Mouse (Mus musculus) lung, postnatal 4 days (tissue): ENCODE results near the gene Sult2b1.

ENCODE experiments used
- DNase-seq, 2 experiments: peaks; one replicate each; pipeline ENCODE4 v3.0.0; 2021

Gene Sult2b1

GRCm38 (mm10) chr7:45784524-45785372, at the start of gene Sult2b1:
TSS of gene Sult2b1 (minus strand) at chr7:45784669.
- DNase-seq, result no peak

GRCm38 (mm10) chr7:45833924-45834323, 49.5 kb upstream of the Sult2b1 start:
- no peak for DNase-seq

GRCm38 (mm10) chr7:45833148-45833790, 48.8 kb upstream of the Sult2b1 start:
- peak; percentile 16 to 52 for DNase-seq

- DNase-seq, result no peak
Measured at GRCm38 (mm10) chr7:45832428-45832827, 48.0 kb upstream of the Sult2b1 start.

- DNase-seq, result no peak
Measured at GRCm38 (mm10) chr7:45831128-45831525, 46.7 kb upstream of the Sult2b1 start.

GRCm38 (mm10) chr7:45830427-45831127, 46.1 kb upstream of the Sult2b1 start, which contains the start of gene Grwd1:
TSS of gene Grwd1 (minus strand) at chr7:45830944.
- DNase-seq, result peak; percentile 86 to 87

GRCm38 (mm10) chr7:45826631-45827030, 42.2 kb upstream of the Sult2b1 start:
- DNase-seq, result no peak

- no peak for DNase-seq
Measured at GRCm38 (mm10) chr7:45824598-45824997, 40.1 kb upstream of the Sult2b1 start, which contains the start of gene Kcnj14. TSS of gene Kcnj14 (minus strand) at chr7:45824782.

- no peak for DNase-seq
Measured at GRCm38 (mm10) chr7:45820913-45821312, 36.4 kb upstream of the Sult2b1 start.

- no peak for DNase-seq
Measured at GRCm38 (mm10) chr7:45819843-45820242, 35.4 kb upstream of the Sult2b1 start.

- DNase-seq, result no peak
Measured at GRCm38 (mm10) chr7:45815984-45816351, 31.5 kb upstream of the Sult2b1 start.

GRCm38 (mm10) chr7:45815323-45815983, 31.0 kb upstream of the Sult2b1 start:
- no peak for DNase-seq

GRCm38 (mm10) chr7:45814841-45815240, 30.4 kb upstream of the Sult2b1 start:
- DNase-seq, result no peak

- peak; percentile 99 for DNase-seq
Measured at GRCm38 (mm10) chr7:45813787-45814779, 29.6 kb upstream of the Sult2b1 start, which contains the start of gene Cyth2. TSS of gene Cyth2 (minus strand) at chr7:45814581.

GRCm38 (mm10) chr7:45812921-45813320, 28.5 kb upstream of the Sult2b1 start:
- DNase-seq, result no peak

- DNase-seq, result no peak
Measured at GRCm38 (mm10) chr7:45809276-45810075, 25.0 kb upstream of the Sult2b1 start.

- no peak for DNase-seq
Measured at GRCm38 (mm10) chr7:45808471-45808870, 24.0 kb upstream of the Sult2b1 start.

- DNase-seq, result no peak
Measured at GRCm38 (mm10) chr7:45805941-45806340, 21.5 kb upstream of the Sult2b1 start.

- DNase-seq, result no peak
Measured at GRCm38 (mm10) chr7:45802551-45802950, 18.1 kb upstream of the Sult2b1 start.

- DNase-seq, result peak; percentile 90 to 94
Measured at GRCm38 (mm10) chr7:45801348-45801747, 16.9 kb upstream of the Sult2b1 start.
